Mouse (Mus musculus): Measurements from ENCODE around the gene Cdk9. TPM values are rescaled to one million over a fixed set of nuclear protein-coding genes. Genes with fewer than 3 reads are reported as not detected.

The Cdk9 gene
- total RNA-seq, 2 experiments from 2014 or later: 54.3 to 89.5 TPM

GRCm38 (mm10) chr2:32734933-32735332 lies 22.1 kb upstream of the Cdk9 start:
- no peak for ATAC-seq (replicated peaks; ENCODE audit: poor library complexity, severe bottlenecking)

- ATAC-seq (replicated peaks; ENCODE audit: poor library complexity, severe bottlenecking): no peak
These were observed 21.6 kb upstream of the Cdk9 start for GRCm38 (mm10) chr2:32734480-32734879.

GRCm38 (mm10) chr2:32732695-32733094 lies 19.8 kb upstream of the Cdk9 start:
- no peak for ATAC-seq (replicated peaks; ENCODE audit: poor library complexity, severe bottlenecking)

GRCm38 (mm10) chr2:32731911-32732310 lies 19.0 kb upstream of the Cdk9 start:
- no peak for ATAC-seq (replicated peaks; ENCODE audit: poor library complexity, severe bottlenecking)

GRCm38 (mm10) chr2:32730854-32731253 lies 18.0 kb upstream of the Cdk9 start:
- ATAC-seq (replicated peaks; ENCODE audit: poor library complexity, severe bottlenecking): no peak

- ATAC-seq (replicated peaks; ENCODE audit: poor library complexity, severe bottlenecking): no peak
These were observed 16.7 kb upstream of the Cdk9 start for GRCm38 (mm10) chr2:32729547-32729946.

GRCm38 (mm10) chr2:32728463-32728862 lies 15.6 kb upstream of the Cdk9 start:
- ATAC-seq (replicated peaks; ENCODE audit: poor library complexity, severe bottlenecking): no peak

GRCm38 (mm10) chr2:32727435-32727834 lies 14.6 kb upstream of the Cdk9 start:
- ATAC-seq (replicated peaks; ENCODE audit: poor library complexity, severe bottlenecking): peak; percentile 99

- no peak for ATAC-seq (replicated peaks; ENCODE audit: poor library complexity, severe bottlenecking)
These were observed 12.2 kb upstream of the Cdk9 start for GRCm38 (mm10) chr2:32724832-32725790.

GRCm38 (mm10) chr2:32724149-32724548 lies 11.3 kb upstream of the Cdk9 start:
- no peak for ATAC-seq (replicated peaks; ENCODE audit: poor library complexity, severe bottlenecking)

GRCm38 (mm10) chr2:32722581-32722980 lies 9.7 kb upstream of the Cdk9 start:
- ATAC-seq (replicated peaks; ENCODE audit: poor library complexity, severe bottlenecking): no peak

GRCm38 (mm10) chr2:32722046-32722445 lies 9.2 kb upstream of the Cdk9 start:
- peak; percentile 32 for ATAC-seq (replicated peaks; ENCODE audit: poor library complexity, severe bottlenecking)

- ATAC-seq (replicated peaks; ENCODE audit: poor library complexity, severe bottlenecking): peak; percentile 65
These were observed 7.9 kb upstream of the Cdk9 start, which contains the start of gene Sh2d3c for GRCm38 (mm10) chr2:32720681-32721229. Sh2d3c (plus strand) TSS chr2:32721055.

GRCm38 (mm10) chr2:32720053-32720452 lies 7.2 kb upstream of the Cdk9 start:
- ATAC-seq (replicated peaks; ENCODE audit: poor library complexity, severe bottlenecking): no peak

- no peak for ATAC-seq (replicated peaks; ENCODE audit: poor library complexity, severe bottlenecking)
These were observed 5.9 kb upstream of the Cdk9 start for GRCm38 (mm10) chr2:32718761-32719160.

- peak; percentile 54 for ATAC-seq (replicated peaks; ENCODE audit: poor library complexity, severe bottlenecking)
These were observed 2.1 kb upstream of the Cdk9 start for GRCm38 (mm10) chr2:32714987-32715425.

GRCm38 (mm10) chr2:32714117-32714986 lies 1.5 kb upstream of the Cdk9 start:
- ATAC-seq (replicated peaks; ENCODE audit: poor library complexity, severe bottlenecking): no peak

GRCm38 (mm10) chr2:32712586-32712933 lies 316 bp downstream of the Cdk9 start:
- peak; percentile 29 for ATAC-seq (replicated peaks; ENCODE audit: poor library complexity, severe bottlenecking)

- peak; percentile 12; the same call in 1 of the 2 replicates for ATAC-seq (replicated peaks; ENCODE audit: poor library complexity, severe bottlenecking)
These were observed 746 bp downstream of the Cdk9 start for GRCm38 (mm10) chr2:32712108-32712551.

GRCm38 (mm10) chr2:32711301-32712056 lies 1.4 kb downstream of the Cdk9 start:
- no peak for ATAC-seq (replicated peaks; ENCODE audit: poor library complexity, severe bottlenecking)
